Mouse (Mus musculus): ENCODE results near the gene Vmn2r86.
"Not testable (repeated sequence)": the region's sequence is repeated elsewhere in the genome, so short reads cannot be mapped to it uniquely, and the experiment has no call there.

The Vmn2r86 gene

GRCm38 (mm10) chr10:130455950-130456349 is at the start of gene Vmn2r86:
Gene Vmn2r86 (minus strand): TSS chr10:130456050.
- not testable (repeated sequence) for DNase-seq (ENCODE audit: low read depth)

GRCm38 (mm10) chr10:130497296-130497695 is 41.4 kb upstream of the Vmn2r86 start, which contains the start of gene Vmn2r87:
Gene Vmn2r87 (minus strand): TSS chr10:130497396.
- DNase-seq (ENCODE audit: low read depth), result no peak

GRCm38 (mm10) chr10:130470311-130470760 is 14.5 kb upstream of the Vmn2r86 start:
- no peak for DNase-seq (ENCODE audit: low read depth)

GRCm38 (mm10) chr10:130444776-130445175 is 11.1 kb downstream of the Vmn2r86 start:
- no peak for DNase-seq (ENCODE audit: low read depth)

- peak; percentile 51 for DNase-seq (ENCODE audit: low read depth)
These were observed 21.5 kb downstream of the Vmn2r86 start for GRCm38 (mm10) chr10:130434185-130434898.

GRCm38 (mm10) chr10:130429603-130430002 is 26.2 kb downstream of the Vmn2r86 start, which contains the start of gene Vmn2r85:
Gene Vmn2r85 (minus strand): TSS chr10:130429703.
- DNase-seq (ENCODE audit: low read depth), result not testable (repeated sequence)

- peak; percentile 56 for DNase-seq (ENCODE audit: low read depth)
These were observed 33.5 kb downstream of the Vmn2r86 start for GRCm38 (mm10) chr10:130422368-130422767.

GRCm38 (mm10) chr10:130420401-130420800 is 35.4 kb downstream of the Vmn2r86 start:
- no peak for DNase-seq (ENCODE audit: low read depth)

- DNase-seq (ENCODE audit: low read depth), result not testable (repeated sequence)
These were observed 35.9 kb downstream of the Vmn2r86 start for GRCm38 (mm10) chr10:130419954-130420353.

GRCm38 (mm10) chr10:130416352-130416751 is 39.5 kb downstream of the Vmn2r86 start:
- peak; percentile 7 for DNase-seq (ENCODE audit: low read depth)

- not testable (repeated sequence) for DNase-seq (ENCODE audit: low read depth)
These were observed 43.6 kb downstream of the Vmn2r86 start for GRCm38 (mm10) chr10:130412167-130412698.

- DNase-seq (ENCODE audit: low read depth), result no peak
These were observed 61.6 kb downstream of the Vmn2r86 start, which contains the start of gene Vmn2r84 for GRCm38 (mm10) chr10:130394232-130394631. Gene Vmn2r84 (minus strand): TSS chr10:130394332.
